Mouse (Mus musculus) erythroid progenitor cell, adult 5-6 weeks (primary cell): ENCODE measurements around the gene Nr6a1. TPM values are rescaled to one million over a fixed set of nuclear protein-coding genes. Genes with fewer than 3 reads are reported as not detected.

Experiments used
- ATAC-seq: replicated peaks from 2 replicates; pipeline ENCODE4 v1.8.0; 2016; ENCODE audit warnings: moderate number of reproducible peaks, mild to moderate bottlenecking, moderate TSS enrichment, inconsistent platforms; ENCODE audit not compliant: poor library complexity, low FRiP score, severe bottlenecking
- total RNA-seq, 2 experiments: library from RNA; stranded (forward) in 1 of 2; stranded (reverse) in 1 of 2; fragments of 150-400 nt in 1 of 2; fragments of 186-747, 209-891 nt in 1 of 2; gene quantifications; 2 replicates each; pipeline versions ENCODE4 v1.2.3 to v1.2.4; 2015 to 2017; ENCODE audit warnings: low replicate concordance in 2 of 2

Nr6a1 gene
- total RNA-seq, 2 experiments from 2014 or later = 0.84 TPM; not detected in 1

DNA sequence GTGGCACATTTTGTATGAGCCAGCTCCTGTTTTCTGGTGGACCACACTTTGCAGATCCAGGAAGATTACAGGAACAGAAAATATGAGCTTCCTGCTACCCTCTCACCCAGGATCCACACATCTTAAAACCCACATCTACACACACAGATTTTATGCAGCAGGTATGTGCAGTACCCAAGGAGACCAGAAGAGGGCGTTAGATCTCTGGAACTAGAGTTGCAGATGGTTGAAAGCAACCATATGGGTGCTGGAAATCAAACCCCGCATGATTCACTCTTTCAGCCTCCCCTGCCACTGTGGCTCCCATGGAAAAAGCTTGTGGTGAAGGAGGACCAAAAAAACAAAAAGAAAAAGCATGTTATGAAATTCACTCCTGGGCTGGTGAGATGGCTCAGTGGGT lies 11.6 kb upstream of the Nr6a1 start:
- ATAC-seq = no peak

DNA sequence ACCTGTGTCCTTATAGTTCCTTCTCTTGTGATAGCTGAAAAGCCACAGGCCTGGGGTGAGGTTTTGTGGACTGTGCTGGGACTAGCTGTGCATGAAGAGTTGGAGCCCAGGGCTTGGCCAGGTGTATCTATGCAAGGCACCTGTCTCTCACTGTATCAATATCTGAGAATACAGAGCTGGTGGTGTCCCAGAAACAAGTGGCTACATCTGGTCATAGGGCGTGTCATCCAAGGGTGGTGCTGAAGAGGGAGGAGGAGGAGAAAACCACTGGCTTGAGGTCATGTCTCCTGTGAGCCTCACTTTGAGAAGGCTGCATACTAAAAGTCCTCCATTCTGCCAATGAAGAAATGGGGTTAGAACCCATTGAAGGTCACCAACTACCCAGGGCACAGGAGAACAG lies 10.5 kb upstream of the Nr6a1 start:
- ATAC-seq = peak; percentile 53; the same call in 1 of the 2 replicates

DNA sequence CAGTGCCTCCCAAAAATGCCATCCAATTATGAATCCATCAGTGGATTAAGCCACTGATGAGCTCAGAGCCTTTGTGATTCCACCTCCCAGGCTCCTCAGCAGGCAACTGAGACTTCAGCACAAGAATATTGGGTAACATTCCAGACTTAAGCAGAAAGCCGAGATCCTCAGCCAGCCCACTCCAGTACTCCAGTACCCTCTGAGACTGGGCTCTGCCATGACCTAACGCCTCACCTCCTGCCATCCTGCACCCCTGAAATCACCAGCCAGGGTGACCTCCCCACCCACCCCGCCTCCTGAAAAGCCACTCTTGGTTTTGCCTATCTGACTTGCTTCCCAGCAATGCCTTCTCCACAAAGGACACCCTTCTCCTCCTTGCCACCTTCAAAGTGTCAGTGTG lies 9.9 kb upstream of the Nr6a1 start:
- ATAC-seq = peak; percentile 32; the same call in 1 of the 2 replicates

DNA sequence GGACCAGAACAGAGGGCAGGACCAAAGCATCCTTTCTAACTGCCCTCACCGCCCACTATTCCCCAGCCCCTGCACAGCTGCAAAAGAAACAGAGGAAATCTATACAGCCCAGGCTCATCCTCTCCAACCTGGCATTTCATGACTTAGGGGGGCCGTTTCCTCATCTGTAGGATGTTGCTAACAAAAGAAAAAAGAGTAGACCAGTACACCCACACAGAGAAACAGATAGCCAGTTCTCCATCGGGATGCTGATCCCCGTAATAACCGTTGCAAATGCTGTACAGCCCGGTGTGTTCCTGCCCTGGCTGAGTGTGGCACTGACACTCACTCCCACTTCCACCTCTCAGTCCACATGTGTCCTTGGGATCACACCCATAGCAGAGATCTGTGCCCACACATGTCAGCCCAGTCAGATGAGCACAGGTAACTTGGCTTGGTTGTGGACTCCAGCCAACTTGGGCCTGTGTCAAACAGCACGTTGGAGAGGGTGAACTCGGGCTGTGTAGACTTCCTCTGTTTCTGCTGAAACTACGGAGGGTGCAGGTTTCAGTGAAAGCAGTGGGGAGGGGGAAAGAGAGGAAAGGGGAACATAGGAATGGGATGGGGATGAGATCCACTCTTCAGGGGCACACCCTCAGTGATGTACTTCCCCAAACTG lies 9.4 kb upstream of the Nr6a1 start:
- ATAC-seq = no peak

DNA sequence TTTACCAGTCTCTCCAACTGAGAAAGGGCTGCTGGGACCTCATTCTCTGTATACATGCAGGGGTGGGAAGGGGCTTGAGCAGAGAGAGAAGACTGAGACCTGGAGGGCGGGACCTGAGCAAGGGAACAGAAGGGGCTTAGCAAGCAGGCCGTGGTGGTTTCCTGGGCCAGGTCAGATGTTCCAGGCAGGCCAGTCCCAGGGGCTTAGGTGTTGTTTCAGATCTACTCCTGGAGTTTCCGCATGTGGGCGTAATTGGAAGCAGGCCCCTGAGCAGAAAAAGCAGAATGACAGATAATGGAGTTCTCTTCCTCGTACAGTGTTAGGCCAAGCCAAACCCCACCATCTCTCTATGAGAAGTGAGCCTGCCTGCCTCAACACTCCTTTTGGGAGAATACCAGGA lies 7.4 kb upstream of the Nr6a1 start:
- ATAC-seq = no peak

DNA sequence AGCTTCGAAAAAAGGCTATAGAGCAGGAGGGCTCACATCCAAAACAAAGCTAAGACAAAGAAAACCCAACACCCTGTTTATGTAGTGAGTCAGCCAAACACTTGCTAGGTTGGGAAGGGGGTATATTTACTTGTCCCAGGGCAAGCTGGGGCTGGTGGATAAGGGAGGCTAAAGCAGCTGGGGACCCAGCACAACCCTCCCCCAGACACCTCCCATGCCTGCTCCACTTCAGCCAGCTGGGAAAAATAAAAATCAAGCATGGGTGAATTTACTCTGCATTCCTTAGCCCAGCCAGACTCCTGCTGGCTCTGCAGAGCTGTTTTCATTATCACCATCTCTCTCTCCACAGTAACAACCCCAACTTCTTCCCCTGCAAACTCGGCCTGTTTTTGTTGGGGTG lies 6.4 kb upstream of the Nr6a1 start:
- no peak for ATAC-seq

DNA sequence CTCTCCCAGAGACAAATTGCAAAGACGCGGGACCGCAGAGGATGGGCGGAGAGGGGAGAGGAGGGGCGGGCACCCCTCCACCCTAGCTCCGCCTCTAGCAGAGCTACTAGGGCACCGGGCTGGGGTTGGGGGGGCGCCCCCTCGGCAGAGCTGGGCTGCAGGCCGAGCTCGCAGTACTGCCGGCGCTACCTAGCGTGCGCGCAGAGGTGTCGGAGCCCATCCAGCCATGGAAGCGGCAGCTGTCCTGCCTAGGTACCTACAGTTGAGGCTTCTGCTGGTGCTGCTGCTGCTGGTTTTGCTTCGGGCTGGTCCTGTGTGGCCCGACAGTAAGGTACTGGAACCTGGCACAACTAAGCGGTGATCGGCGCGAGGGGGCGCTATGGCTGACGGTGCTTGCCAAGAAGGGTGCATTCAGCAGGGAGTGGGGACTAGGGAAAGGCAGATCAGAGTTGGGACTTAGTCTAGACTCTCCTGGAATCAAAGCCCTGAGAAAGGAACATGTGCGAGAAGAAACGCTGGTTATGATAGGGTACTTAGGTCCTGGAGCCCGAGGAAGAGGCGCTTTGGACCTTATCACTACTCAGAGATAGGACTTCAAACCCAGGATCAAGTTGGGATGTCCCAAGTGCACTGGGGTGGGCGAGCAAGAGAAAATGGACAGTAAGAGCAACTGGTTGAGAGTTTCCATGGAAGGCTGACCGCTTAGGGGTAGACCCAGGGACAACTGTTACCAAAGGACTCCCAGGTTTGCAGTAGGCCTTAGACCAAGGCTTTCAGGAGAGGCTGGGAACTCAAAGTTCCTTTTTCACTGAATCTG lies 4.6 kb upstream of the Nr6a1 start, which contains the start of gene Olfml2a:
Gene Olfml2a (plus strand): TSS at position 128 of the 817 bp plus-strand sequence.
- peak; percentile 40 for ATAC-seq

DNA sequence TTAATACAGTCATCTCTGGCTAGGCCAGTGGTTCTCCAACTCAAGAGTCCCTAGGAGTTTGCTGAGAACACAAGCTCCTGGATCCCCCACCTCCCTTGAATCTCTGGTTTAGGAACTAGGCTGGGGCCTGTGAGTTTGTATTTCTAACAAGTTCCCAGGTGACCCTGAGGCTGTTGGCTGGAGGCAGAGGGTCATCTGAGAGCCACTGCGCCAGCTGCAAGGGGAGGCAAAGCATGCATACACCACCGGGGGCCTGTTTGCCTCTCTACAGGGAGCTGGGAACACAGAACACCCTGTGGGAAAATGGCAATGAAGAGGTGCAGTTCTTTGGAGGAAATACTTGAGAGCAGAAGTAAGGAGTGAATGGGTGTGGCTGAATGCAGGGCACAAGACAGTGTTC lies 2.8 kb upstream of the Nr6a1 start:
- ATAC-seq = no peak

DNA sequence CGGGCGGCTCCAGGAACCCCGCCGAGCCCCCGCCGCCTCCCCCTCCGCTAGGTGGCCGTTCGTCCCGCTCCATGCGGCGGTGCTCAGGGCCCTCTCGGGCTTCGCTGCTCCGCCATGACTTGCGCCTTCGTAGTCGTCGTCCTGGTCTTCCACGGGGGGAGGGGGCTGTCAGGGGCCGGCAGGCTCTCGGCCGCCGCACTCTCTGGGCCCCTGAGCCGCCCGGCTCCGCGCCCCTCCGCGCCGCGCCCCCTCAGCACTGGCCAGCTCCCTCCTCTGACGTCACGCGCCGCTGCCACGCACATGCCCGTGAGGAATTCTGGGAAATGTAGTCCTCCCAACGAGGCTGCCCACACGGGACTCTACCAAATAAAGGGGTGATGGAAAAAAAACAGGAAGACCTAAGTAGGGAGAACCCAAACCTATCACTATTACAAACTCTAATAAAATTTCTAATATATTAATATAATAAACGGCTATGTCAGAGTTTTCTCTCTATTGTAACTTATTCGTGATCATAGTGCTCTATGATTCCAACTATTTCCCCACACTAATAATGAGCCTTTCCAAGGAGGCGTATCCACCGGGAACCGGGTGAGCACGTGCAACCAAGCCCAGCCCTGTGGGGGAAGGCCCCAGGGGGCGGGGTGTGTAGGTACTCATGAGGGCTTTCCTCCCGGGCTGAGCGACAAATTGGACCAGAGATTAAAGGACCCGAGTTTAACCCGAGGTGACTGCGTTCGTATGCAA lies 1.2 kb downstream of the Nr6a1 start:
- ATAC-seq = peak; percentile 96

DNA sequence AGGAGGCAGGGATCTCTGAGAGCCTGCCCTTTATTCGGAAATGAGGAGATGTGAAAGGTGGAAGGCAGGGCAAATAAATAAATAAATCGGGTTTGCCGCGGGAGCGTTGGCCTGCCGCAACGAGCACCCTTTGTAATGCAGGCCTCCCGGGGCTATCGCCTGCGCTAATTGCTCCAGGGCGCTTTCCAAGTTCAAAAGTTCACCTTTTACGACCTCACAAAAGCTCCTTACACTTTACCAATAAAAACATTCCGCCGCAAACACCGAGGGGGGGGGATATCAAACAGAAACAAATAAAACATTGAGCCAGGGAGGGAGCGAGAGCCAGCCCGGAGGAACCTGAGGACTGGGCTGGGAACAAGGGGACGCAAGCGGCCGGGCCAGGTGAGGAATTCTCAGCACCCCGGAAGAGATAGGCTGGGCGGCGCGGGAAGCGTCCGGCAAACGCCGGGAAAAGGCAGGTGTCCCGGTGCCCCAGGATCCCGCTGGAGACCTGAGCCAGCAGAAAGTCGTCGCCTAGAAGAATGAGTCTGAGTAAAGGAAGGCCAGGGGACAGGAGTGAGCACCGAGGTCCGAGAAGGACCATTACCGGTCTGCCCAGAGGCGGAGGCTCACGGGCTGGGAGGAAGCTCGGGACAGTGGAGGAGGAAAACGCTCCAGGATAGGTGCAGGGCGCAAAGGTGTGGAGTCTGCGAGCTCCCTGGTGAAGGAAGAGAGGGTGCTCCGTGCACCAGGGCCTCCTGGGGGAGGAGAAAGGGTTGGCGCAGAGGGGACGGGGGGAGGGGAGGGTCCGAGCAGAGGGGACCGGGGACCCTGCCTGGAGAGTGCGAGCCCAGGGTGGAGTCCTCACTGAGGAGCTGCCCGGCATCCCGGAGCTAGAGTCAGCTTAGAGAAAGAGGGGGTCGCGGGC lies 2.1 kb downstream of the Nr6a1 start:
- no peak for ATAC-seq

DNA sequence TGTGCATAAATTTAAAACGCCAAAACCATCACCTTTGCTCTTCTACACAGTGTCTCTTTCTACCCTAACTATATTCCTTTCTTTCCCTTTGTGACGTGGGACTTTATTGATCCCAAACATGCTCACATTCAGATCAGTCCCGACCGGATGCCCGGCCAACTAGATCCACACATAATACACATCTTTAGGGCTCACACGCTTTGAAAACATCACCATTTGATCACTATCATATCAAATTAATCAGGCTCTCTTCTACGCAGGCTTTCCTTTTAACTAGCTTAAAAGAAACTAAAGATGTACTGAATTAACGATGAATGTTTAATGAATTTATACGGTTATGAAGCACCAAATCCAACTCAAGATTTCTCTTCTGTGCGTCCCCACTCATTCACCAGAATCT lies 2.9 kb downstream of the Nr6a1 start:
- ATAC-seq = no peak

DNA sequence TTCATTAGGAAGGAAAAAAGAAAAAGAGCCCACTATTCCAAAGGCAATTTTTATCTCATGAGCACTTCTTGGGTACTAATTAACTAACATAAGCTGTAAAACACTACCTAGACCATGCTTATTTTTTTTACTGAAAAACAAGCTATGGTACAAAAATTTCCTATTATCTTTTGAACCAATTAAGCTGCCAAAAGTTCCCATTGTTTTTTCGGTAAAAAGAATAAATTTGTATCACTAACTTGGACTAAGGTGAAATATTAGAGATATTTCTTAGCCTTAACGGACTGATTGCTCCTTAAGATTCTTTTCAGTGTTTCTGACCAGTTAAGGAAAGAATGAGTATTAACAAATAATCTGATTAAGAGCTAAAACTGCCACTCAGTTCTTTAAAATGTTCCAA lies 3.6 kb downstream of the Nr6a1 start:
- ATAC-seq = no peak

DNA sequence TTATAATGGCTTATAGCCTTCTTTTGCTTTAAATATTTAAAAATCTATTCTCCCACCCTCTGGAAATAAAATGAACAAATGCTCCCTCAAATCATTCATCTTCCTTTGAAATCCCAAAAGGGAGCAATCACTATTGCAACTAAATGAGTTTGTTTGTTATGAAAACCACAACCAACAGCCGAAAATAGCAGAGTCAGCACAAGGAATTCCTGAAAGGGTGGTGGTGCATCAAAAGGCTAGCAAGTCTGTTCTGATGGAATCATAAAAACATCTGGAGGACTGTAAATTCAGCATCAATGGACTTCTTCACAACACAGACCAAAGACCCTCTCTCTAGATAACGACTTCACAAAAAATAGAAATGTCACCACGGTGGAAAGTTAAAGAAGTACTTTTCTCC lies 4.0 kb downstream of the Nr6a1 start:
- no peak for ATAC-seq

DNA sequence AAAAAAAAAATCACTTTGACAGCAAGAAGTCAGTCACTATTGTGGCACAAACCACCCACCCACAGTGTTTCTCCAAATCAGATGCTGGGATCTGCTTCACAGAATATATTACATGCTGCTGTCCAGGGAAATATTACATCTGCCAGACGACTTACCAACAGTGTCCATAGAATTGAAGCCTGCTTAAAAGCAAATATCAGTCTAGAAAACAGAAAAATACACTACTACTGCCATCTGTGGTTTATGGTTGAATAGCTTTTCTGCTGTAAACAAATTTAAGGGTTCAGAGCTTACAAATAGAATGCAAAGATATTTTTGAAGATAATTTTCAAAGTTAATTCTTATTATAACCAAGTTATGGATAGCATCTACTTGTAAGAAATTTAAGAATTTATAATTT lies 6.1 kb downstream of the Nr6a1 start:
- no peak for ATAC-seq

DNA sequence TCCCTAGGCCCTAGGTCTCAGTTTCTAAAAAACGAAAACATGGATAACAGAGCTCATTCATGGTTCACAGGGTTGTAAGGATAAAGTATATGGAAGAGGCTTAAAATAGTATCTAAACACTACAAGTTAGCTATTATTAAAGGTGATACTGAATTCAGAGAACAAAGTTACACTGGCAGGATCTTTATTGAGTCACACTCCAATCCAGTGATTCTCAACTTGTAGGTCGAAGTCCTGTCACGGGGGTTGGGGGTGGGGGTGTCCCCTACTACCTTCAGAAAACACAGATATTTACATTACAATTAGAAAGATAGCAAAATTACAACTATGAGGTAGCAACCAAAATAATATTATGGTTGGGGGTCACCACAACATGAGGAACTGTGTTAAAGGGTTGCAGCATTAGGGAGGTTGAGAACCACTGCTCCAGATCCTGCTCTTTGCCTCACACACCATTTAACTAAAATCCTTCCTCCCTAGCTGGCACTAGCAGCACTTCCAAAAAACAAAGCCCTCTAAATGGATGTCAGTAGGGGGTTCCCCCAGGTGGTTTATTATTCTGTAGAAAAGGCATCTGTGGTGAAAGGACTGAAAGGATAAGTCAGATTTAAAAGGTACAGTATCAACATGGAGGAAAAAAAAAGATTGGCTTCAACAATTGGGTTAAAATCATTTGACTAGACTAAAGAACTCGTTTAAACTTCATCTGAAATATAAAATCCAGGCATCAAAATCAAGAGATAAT lies 10.4 kb downstream of the Nr6a1 start:
- ATAC-seq = no peak

DNA sequence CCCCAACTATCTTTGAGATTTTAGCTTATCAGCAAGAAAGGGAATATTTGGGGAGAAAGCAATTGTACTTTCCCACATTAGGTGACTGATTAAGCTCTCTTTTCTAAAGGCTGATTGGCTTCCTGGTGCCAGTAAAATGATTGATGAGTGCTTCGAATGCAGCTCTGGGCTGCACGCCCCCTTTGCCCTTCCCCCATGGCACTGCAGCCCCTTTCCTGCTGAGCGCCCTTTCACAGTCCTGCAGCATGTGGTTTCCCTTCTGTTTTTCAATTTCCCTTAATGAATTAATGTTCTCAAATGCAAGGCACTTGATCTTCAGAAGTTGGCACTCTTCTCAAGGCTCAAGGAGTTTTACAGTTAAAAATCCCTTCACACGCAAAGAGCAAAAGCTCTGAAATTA lies 12.5 kb downstream of the Nr6a1 start:
- ATAC-seq = no peak

DNA sequence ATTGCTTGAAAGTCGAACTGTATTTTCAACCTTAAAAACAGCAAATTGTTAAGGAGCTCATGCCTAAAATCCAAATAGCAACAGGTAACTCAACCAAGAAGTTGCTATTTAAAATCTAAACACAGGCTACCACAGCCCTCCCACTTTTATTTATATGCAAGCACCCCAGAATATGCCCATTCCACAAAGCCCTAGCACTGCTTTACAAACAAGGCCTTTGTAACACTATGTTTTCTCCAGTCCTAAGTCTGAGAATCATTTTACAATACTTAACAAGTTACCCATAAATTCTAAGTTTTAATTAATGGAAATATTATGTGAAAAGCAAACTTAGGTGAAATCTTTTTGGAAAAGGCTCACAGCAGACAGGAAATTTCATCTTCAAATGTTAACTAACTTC lies 13.0 kb downstream of the Nr6a1 start:
- no peak for ATAC-seq

DNA sequence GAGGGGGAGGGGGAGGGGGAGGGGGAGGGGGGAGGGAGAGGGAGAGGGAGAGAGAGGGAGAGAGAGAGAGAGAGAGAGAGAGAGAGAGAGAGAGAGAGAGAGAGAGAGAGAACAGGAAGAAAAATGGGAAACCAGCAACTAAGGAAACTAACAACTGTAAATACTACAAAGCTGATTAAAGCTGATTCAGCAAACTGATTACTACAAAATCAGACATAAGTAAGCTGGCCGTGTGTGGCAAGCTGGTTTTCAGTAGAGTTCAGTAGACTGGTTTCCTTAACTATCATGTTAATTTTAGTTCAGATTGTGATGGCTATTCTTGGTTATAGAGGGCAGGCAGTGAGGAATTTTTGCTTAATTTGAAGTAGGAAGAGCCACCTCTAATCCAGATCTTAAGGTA lies 18.9 kb downstream of the Nr6a1 start:
- no peak for ATAC-seq

DNA sequence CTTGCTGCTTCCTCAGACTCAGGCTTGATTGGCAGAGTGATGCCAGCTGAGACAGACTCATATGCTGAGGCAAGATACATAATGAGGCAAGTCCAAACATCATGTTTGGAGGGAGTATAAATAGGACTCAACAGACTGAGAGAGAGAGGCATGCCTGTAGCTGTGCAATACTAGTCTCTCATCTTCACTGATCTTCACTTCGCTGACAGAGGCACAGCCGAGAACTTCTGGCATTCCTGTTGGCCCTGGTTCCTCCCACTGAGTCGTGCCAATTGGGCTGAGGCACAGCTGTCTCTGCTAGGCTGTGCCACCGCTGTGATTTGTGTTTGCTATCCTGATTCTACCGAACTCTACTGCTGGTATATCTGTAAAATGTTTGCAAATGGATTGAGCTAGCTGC lies 21.4 kb downstream of the Nr6a1 start:
- ATAC-seq = no peak
